In the genomic region with DNA sequence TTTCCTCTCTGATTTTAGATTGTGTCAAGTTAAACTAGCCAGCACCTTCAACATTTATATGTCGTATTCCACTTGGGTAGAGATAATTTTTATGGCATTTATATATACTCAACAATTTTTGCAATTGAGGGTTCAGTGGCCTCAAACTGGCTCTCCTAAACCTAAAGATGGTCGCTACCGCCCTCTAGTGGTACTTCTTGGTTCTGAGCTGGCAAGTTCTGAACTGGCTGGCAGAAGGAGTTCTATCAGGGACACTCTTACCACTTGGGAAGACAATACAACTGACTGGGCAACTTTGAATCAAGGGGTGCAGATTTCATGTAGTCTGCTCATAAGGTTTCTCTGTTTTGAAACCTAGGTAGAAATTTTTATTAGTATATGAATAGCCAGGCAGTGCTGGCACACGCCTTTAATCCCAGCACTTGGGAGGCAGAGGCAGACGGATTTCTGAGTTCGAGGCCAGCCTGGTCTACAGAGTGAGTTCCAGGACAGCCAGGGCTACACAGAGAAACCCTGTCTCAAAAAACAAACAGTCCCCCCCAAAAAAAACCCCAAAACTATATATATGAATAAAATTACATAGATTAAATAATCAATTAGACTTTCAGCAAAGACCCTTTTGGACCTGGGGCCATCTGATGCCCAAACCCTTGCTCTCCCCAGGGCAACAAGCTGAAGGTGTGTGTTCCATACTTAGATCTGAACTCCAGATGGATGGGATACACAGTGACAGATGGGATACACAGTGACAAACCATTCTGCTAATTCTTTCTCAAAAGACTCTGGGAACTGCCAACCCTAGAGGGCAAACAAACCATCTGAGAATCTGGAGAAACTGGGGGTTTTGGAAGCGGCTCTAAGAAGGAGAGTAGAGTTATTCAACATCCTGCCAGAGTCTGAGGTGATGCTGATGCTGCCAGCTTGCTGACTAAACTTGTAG, we compare ENCODE assay signal across 9 mouse cellular contexts. TPM values are rescaled to one million over a fixed set of nuclear protein-coding genes. Genes with fewer than 3 reads are reported as not detected.
DNase-seq lines count a peak whose midpoint lies in the region; ATAC-seq and TF ChIP-seq lines count a peak whose summit lies in the region.
"Had no signal": no experiment of that assay in that cellular context is flagged by ENCODE, and none has a peak within 500 bp of the region (broad histone marks: within the 10 kb centered on the region; RNA-seq: fewer than 3 reads in every experiment).

No protein-coding gene starts in this region.

- no peak overlapping the region for H3K27ac ChIP-seq in forebrain, embryonic 12.5 days
- no peak overlapping the region for H3K27ac ChIP-seq in hindbrain, embryonic 14.5 days
- H3K27ac ChIP-seq: midbrain, embryonic 12.5 days had no signal

- H3K9me3 ChIP-seq in forebrain, embryonic 12.5 days = no peaks in the 10 kb centered on the region
- no peaks in the 10 kb centered on the region for H3K9me3 ChIP-seq in hindbrain, embryonic 14.5 days (ENCODE audit: control insufficient read depth, low read length)
- H3K9me3 ChIP-seq: midbrain, embryonic 12.5 days had no signal

- H3K27me3 ChIP-seq in Patski = peaks cover 30% of the 10 kb centered on the region
- H3K27me3 ChIP-seq in forebrain, embryonic 12.5 days = no peaks in the 10 kb centered on the region
- H3K27me3 ChIP-seq in hindbrain, embryonic 14.5 days (ENCODE audit: control insufficient read depth, insufficient read depth, low read length) = no peaks in the 10 kb centered on the region
- H3K27me3 ChIP-seq: midbrain, embryonic 12.5 days had no signal

- 56% methylated on average over 7 of the region's 7 CpGs for WGBS in forebrain, embryonic 12.5 days
- 53% methylated on average over 7 of the region's 7 CpGs for WGBS in hindbrain, embryonic 14.5 days

- POLR2A ChIA-PET in Patski (lab: Charles Lee) = no interaction called here

- no peak overlapping the region for H3K4me2 ChIP-seq in forebrain, embryonic 12.5 days
- H3K4me2 ChIP-seq in hindbrain, embryonic 14.5 days (replicated peaks) = no peak overlapping the region
- H3K4me2 ChIP-seq: midbrain, embryonic 12.5 days had no signal

- H3K36me3 ChIP-seq in forebrain, embryonic 12.5 days (replicated peaks) = no peaks in the 10 kb centered on the region
- no peaks in the 10 kb centered on the region for H3K36me3 ChIP-seq in hindbrain, embryonic 14.5 days (replicated peaks; ENCODE audit: control insufficient read depth, insufficient read depth)
- H3K36me3 ChIP-seq: midbrain, embryonic 12.5 days had no signal

- H3K4me1 ChIP-seq in forebrain, embryonic 12.5 days = no peaks in the 10 kb centered on the region
- H3K4me1 ChIP-seq in hindbrain, embryonic 14.5 days (replicated peaks; ENCODE audit: control insufficient read depth, insufficient read depth, low read length) = no peaks in the 10 kb centered on the region
- H3K4me1 ChIP-seq: midbrain, embryonic 12.5 days had no signal

- peak; percentile 74 for TF ChIP-seq CTCF in Patski (IDR thresholded peaks at IDR 0.05)

- CTCF ChIA-PET in Patski (lab: Charles Lee) = interaction anchor here (0.7 to 1.6 kb wide), 6 partner anchors 10 to 40 kb away, joined by 3 to 6 read pairs (median 4); no protein-coding TSS in a partner anchor

- no peak overlapping the region for H3K9ac ChIP-seq in forebrain, embryonic 12.5 days
- no peak overlapping the region for H3K9ac ChIP-seq in hindbrain, embryonic 14.5 days
- H3K9ac ChIP-seq: midbrain, embryonic 12.5 days had no signal

- peak; percentile 76 for ATAC-seq in Patski
- peak; percentile 70 for ATAC-seq in forebrain, embryonic 12.5 days (ENCODE audit: low FRiP score)
- ATAC-seq in hindbrain, embryonic 14.5 days (ENCODE audit: low FRiP score) = 0 out of 2 replicates have a peak, but pooled peaks have one; percentile 58

- H3K4me3 ChIP-seq in forebrain, embryonic 12.5 days (replicated peaks) = no peak overlapping the region
- H3K4me3 ChIP-seq in hindbrain, embryonic 14.5 days (replicated peaks; ENCODE audit: low read length) = no peak overlapping the region
- H3K4me3 ChIP-seq: midbrain, embryonic 12.5 days had no signal

- in situ Hi-C loops in Patski (cut with MboI; ENCODE audit: low pct_unique_long_range_greater_than_20kb) = loop anchor here (10.0 kb wide), 2 partner anchors 249 to 869 kb away; no protein-coding TSS in a partner anchor

- no peak for DNase-seq in Patski (ENCODE audit: low read depth, low spot score)
- peak; percentile 52 for DNase-seq in c-Kit-positive CD71-positive TER-119-negative erythroid progenitor cells, embryonic 14.5 days (ENCODE audit: low read depth)
- peak; percentile 90 for DNase-seq in hindbrain, embryonic 14.5 days (ENCODE audit: low spot score)
- DNase-seq in layer of hippocampus, postnatal 14 days (ENCODE audit: low spot score in 2 of 2) = peak; percentile 64 to 82
- peak; percentile 75 for DNase-seq in mesoderm, embryonic 11.5 days (ENCODE audit: low read depth, low spot score)
- peak; percentile 49 to 55 for DNase-seq in right cerebral cortex, postnatal 36 days (ENCODE audit: low spot score in 2 of 2)
- peak; percentile 16 for DNase-seq in yolk sac, embryonic 10.5 days (ENCODE audit: low spot score)

RNA-seq across cellular contexts. Expression of gene Gm38100, which starts 4.0 kb away (rescaled TPM):
- not detected for polyA plus RNA-seq in Patski (2021)
- polyA plus RNA-seq in forebrain, embryonic 12.5 days (2016; fragmentation: Nextera tagmentation; extraction: Ambion mirVana) = 0.10 and 0.51 TPM in 2 replicates
- polyA plus RNA-seq in hindbrain, embryonic 14.5 days (2014; fragmentation: Nextera tagmentation; extraction: Ambion mirVana) = not detected in 2 replicates
- total RNA-seq in layer of hippocampus, postnatal 14 days (2021) = not detected

RNA-seq across cellular contexts. Expression of gene Exo1, which starts 43.7 kb away (rescaled TPM):
- 18.3 TPM for polyA plus RNA-seq in Patski (2021)
- 107 and 113 TPM in 2 replicates for polyA plus RNA-seq in forebrain, embryonic 12.5 days (2016; fragmentation: Nextera tagmentation; extraction: Ambion mirVana)
- 5.8 and 11.8 TPM in 2 replicates for polyA plus RNA-seq in hindbrain, embryonic 14.5 days (2014; fragmentation: Nextera tagmentation; extraction: Ambion mirVana)
- total RNA-seq in layer of hippocampus, postnatal 14 days (2021) = 1 to 10 TPM; 1.4 to 3.0 TPM

RNA-seq across cellular contexts. Expression of gene Rbm8a2, which starts 54.8 kb away (rescaled TPM):
- polyA plus RNA-seq in Patski (2021) = 7.6 TPM
- 0.85 and 1.00 TPM in 2 replicates for polyA plus RNA-seq in forebrain, embryonic 12.5 days (2016; fragmentation: Nextera tagmentation; extraction: Ambion mirVana)
- polyA plus RNA-seq in hindbrain, embryonic 14.5 days (2014; fragmentation: Nextera tagmentation; extraction: Ambion mirVana) = 0.50 and 0.58 TPM in 2 replicates
- total RNA-seq in layer of hippocampus, postnatal 14 days (2021) = not detected
